Mouse (Mus musculus): Measurements from ENCODE around the gene Mybpc3.

DNA sequence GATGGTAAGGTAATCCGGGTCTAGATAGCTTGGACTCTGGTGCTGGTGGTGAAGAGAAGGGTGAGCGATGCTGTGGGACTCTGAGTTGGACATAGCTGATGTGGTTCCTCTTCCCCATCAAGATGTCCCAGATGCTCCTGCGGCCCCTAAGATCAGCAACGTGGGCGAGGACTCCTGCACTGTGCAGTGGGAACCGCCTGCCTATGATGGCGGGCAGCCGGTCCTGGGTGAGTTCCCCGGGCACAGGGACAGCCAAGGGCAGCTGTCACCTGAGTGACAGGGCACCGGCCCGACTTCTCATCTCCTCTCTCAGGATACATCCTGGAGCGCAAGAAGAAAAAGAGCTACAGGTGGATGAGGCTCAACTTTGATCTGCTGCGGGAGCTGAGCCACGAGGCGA lies 13.3 kb downstream of the Mybpc3 start:
- no peak for TF ChIP-seq CTCF (IDR thresholded peaks at IDR 0.05)
- TF ChIP-seq EP300 (IDR thresholded peaks at IDR 0.05), result no peak

All from lung, postnatal 0 days (tissue).